Mouse (Mus musculus): ENCODE results near the gene Galnt12.

Gene Galnt12

DNA sequence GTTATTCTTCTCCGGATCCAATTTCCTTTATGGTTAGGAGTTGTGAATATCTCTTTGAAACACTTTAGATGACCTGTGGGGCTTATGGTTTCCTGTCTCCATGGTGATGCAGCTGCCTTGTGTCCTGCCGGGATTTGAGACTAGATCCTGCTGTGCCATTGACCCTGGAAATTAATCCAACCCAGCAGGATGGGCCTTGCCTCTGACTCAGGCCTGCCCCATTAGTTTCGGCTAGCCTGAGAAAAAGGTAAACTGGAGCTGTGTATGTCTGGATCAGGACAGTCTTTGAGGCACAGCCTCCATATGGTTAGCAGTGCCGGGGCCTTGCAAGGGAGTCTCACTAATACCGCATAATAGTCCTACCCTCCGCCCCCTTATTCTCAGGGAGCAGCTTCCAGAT is 1.9 kb downstream of the Galnt12 start:
- DNase-seq (ENCODE audit: low spot score in 2 of 2): no peak

DNA sequence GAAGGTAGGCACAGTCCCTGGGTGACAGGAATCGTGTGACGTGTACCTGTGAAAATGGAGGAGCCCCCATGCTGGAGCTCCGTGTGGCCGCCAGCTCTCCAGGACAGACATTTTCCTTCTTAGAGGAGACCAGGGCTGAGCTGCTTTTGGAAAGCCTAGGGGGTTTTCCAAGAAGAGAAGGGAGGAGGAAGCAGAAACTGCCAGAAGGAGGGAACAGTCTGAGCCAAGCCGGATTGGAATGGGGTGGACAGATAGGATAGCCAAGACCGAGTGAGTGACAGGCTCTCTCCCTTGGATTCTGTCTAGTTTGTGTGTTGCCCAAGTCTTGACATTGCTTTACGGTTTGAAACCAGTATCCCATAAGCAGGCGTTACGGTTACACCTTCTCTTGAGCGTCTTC is 11.9 kb downstream of the Galnt12 start:
- DNase-seq (ENCODE audit: low spot score in 2 of 2): no peak

DNA sequence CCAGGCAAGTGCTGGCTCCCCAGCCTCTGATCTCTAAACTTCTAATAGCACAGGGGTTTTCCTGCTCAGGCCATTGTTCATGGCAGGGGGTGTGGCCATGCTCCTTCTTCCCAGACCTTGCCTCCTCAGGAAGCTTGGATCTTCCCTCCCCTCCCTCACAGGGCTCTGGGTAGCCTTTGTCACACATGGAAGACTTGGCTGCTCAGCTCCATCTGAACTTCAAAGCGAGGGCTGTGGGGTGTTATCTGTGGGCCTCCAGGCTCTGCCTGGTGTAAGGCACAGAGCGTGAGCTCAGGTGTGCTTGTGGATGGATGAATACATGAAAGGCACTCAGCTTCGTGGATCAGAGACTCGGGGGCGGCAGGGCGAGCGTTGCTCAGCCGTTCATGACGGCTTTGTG is 20.2 kb downstream of the Galnt12 start:
- no peak for DNase-seq (ENCODE audit: low spot score in 2 of 2)

DNA sequence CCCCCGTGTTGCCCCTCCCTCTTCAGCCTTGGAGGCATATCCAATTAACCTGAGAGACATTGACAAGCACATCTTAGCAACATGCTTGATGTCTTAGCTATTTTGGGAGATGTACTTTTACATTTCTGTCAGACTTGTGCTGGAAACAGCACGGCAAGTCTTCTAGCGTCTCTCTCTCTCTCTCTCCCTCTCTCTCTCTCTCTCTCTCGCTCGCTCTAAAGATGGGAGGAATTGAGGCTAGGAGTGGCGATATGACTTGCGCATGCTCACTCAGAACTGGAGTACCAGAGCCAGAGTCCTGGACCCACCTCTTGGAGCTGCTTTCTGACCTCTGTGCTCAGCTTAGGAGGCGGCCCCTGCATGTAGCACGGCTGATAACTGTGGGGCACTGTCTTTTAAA is 20.9 kb downstream of the Galnt12 start:
- DNase-seq (ENCODE audit: low spot score in 2 of 2): no peak

DNA sequence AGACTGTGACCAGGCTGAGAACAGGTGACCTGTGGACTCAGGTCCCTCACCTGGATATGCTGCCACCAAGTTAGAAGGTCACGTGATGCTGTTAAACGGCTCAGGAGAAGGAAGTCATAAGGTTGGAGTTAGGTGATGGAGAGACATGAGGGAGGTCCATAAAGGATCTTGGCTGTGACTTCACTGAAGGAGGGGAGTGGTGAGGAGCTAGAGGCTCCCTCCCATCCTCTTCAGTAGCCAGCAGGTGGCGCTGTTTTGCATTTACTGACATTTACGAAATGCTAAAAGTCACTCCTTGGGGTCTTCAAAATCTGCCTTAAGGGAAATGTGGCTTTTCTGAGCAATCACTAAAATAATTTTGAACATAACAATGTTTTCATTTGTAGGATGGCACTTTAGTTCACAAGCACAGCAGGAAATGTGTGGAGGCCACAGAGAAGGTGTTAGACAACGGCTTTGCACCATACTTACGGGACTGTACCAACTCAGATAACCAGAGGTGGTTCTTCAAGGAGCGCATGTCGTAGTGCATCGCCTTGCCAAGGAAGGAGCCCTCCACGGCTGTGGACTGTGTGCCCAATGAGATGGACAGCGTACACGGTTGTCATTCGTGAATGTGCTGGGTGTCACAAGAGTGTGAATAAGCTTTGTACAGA is 30.5 kb downstream of the Galnt12 start:
- DNase-seq (ENCODE audit: low spot score in 2 of 2): peak in 1 of 2 experiments; percentile 54

DNA sequence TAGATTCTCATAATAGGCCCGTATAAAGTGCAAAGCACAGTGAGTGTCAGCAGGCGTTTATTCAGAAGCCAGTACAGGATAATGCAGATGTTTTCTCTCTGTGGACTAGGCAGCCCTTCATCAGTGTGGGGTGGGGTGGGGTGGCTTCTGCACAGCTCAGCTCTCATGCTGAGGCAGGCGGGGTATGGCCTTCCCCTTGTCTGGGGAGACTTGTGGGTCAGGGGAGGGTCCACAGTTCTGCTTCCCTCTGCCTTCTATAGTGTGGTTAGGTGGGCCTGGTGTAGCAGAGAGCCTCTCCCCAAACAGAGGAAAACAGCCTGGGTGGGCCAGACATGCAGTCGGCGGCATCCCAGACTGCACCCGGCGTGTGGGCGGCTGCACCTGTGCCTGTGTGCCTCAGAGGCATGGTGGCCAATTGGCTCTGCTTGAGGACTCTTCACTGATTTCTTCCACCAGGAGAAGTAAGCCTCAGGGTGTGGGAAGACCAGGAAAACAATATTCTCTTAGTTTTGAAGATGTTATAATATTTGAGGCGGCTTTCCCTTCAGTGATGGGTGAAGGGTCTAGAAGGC is 32.5 kb downstream of the Galnt12 start:
- DNase-seq (ENCODE audit: low spot score in 2 of 2): no peak

DNA sequence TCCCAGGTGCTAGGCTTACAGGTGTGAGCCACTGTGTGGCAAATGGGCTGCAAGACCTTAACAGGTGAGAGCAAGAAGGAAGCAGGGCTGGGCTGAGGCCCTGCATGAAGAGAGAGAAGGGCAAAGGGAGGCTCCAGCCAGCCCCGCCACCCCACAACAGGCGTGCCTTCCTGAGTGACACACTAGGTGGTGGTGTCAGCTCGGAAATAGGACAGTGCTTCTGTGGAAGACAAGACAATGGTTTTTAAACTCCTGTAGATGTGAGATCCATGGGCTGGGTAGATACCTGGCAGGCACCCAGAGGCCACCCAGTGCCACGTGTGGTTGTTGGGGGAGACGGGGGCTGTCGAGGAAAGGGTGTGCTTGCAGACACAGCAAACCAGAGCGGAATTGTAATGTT is 36.8 kb downstream of the Galnt12 start:
- DNase-seq (ENCODE audit: low spot score in 2 of 2): peak in 1 of 2 experiments; percentile 27

DNA sequence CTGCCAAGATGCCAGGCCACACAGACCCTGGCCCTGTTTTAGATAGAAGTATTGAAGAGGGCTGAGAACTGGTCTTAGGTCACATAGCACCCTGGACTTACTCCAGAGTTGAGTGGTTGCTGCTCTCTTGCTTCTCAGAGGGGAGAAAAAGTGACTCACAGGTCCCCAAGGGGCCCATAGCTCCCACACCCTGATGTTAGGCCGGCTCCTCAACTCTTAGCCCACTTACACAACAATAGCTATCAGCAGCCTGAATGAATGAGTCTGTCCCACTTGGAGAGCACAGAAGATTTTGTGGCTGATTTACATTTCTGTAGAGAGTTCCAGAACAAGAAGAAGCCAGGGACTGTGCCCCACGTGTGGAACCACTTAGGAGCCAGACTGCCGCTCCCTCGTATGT is 37.9 kb downstream of the Galnt12 start:
- DNase-seq (ENCODE audit: low spot score in 2 of 2): no peak

DNA sequence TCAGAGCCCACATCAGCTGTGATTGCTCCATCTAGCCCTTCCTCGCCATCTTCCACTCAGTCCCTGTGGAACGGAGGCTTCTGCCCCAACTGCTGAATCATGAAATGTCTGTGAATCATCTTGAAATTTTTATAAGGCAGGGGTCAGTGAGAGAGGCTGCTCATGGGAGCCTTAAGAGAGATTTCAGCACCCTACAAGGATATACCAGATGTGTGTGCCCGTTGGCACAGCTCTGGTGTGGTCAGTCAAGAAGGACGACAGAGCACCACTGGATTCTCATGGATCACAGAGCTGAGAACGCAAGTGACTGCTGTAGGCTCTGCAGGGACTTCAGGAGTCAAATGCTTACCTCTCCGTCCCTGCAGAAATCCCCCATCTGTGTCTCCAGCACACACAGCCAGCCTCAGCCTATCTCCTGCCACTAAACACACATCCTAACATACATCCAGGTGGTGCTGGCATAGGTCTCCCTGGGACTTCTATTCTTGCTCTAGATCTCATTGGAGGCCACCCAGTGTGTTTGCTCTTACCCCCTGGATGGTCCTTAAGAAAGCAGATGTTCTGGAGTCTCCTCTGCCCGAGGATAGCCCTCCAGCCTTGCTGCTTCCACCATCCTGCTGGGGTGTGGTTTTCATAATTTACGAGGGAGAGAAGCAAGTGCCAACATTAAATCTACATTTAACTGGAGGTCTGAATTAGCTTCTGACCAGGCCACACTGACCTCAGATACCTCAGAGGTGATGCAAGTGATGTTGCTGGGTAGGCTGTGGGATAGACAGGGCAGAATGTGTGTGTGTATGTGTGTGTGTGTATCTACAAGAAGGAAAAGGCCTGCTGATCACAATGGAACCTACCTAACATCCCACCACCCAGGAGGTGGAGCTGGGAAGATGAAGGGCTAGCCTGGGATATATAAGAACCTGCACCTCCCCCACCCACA is 38.7 kb downstream of the Galnt12 start:
- DNase-seq (ENCODE audit: low spot score in 2 of 2): no peak

DNA sequence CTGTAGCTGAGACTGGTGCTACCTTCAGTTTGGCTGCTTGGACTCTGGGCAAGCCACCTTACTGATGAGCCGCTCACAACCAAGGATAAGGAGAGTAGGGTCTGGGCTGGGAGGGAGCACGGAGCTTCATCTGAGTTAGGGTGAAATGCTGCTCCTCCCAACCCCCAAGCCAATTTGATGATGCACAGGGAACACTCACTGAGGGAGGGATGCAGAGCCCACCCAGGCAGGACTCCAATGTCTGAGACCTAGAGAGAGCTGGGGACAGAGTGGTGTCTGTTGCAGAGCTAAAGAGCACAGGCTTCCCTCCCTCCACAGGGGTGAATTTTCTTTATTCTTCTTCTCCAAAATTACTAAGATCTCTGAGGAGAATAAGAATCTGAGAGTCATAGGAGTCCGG is 40.2 kb downstream of the Galnt12 start:
- DNase-seq (ENCODE audit: low spot score in 2 of 2): no peak

DNA sequence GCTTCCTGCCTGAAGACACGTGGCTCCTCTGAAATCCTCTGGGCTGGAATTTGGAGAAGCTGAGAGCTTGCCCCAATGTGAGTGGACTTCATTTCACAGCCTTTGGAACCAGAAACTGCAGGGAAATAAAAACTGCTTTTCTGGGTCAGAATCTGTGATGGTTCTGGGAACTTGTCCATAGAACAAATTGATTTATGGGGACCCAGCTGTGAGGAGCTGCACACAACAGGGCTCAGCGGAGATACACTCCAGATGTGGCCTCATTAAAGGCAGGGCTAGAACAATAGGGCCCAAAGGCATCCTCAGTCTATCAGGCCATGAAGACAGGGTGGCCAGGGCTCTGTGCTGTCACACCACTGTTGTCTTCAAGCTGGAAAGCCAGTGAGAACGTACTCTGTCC is 40.7 kb downstream of the Galnt12 start:
- DNase-seq (ENCODE audit: low spot score in 2 of 2): no peak

DNA sequence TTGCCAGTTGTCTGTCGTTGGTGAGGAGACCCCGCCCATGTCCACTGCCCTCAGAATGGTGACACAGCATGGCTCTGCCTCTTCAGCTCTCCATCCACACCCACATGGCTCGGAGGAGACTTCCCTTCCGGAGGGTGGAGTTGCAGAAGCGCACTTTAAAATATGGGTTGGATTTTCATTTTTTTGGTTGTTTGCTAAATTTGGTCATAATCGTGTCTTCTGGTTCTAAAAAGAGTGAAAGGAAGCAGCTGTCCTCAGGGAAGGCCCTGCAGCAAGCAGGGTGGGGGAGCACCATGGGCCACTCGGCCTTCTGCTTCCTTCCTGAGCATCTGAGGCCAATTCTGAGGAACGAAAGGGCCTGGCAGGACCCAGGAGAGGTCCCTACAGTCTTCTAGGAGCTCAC is 45.0 kb downstream of the Galnt12 start:
- DNase-seq (ENCODE audit: low spot score in 2 of 2): no peak

DNA sequence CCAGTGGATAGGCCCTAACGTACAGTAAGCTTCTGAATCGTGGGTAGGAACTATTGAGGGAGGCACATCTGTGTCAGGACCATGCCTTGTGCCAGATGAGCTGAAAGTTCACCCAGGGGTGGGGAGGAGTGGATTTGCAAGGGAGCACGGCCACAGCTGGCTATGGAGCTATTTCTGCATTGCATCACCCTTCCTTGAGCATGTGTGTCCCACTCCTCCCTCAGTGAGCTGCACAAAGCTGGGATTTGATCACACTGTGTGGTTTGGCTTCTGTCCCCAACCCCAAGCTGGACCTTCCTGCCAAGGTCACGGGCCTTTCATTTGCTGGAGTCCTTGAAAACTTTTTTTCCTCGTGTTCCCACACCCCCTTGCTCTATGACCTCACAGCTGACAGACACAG is 45.8 kb downstream of the Galnt12 start:
- no peak for DNase-seq (ENCODE audit: low spot score in 2 of 2)

DNA sequence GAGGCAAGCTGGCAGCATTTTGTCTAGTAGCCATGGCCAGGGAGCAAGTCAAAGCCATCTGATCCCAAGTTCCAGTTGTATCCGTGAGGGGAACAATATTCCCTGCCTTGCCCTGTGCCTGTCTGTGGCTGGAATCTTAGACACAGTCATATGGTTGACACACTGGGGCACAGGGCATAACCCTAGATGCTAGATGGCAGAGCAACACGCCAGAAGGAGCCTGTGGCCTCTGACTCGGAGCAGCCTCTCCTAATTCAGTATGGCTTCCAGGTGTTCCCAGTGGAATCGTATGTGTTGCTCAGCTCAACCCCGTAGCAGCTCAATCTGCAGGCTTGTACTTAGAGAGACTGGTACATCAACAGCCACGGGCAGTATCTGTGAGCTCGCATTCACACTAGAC is 46.7 kb downstream of the Galnt12 start:
- no peak for DNase-seq (ENCODE audit: low spot score in 2 of 2)

DNA sequence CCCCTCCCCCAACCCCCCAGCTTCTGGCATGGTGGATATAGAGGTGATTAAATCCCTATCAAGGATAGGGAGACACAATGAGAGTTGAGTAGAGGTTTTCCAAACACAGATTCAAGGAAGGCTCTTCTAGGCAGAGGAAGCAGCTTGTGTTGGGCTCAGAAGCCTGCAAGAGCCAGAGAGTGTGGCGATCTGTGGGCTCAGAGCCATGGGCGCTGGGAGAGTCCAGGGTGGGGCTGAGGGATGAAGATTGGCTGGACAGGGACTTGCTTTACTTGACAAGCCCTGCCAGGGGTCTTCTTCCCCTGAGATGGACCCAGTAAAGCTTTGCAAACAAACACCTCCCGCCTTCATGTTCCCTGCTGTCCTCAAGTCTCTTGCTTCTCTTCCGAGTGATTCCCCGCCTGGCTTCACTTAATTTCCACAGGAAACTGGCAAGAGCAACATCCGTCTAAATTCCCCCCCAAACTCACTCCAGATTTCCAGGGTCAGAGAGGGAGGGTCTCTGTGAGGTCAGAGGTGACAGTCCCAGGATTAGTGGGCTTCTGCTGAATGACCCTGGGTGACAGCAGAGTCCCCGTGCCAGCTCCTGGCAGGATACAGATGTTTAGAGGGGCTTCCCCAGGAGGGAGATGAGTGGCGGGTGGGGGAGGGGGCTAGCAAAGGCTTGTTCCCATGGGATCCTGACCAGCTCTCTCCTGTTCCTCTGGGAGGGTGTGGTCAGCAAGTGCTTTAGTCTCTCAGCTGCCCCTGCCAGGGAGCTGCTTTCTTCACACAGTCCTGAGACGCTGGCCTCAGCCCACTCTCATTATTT is 47.5 kb downstream of the Galnt12 start:
- no peak for DNase-seq (ENCODE audit: low spot score in 2 of 2)

DNA sequence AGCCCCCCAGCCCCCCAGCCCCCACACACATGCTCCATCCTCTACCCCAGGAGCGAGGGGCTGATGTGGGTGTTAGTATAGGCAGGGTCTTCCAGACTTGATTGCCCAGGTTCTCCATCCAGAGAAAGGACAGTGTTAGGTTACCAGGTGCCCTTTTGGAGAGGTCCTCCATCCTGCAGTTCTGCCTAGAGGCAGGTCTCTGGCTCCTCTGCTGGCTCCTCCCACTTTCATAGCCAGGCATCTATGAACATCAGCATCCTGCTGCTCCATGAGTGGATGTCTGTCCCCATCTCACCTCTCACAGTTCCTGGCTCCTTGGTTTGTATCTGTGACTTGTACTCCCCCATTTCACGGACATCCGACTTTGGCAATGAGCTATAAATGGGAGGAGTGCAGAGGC is 48.6 kb downstream of the Galnt12 start:
- no peak for DNase-seq (ENCODE audit: low spot score in 2 of 2)

DNA sequence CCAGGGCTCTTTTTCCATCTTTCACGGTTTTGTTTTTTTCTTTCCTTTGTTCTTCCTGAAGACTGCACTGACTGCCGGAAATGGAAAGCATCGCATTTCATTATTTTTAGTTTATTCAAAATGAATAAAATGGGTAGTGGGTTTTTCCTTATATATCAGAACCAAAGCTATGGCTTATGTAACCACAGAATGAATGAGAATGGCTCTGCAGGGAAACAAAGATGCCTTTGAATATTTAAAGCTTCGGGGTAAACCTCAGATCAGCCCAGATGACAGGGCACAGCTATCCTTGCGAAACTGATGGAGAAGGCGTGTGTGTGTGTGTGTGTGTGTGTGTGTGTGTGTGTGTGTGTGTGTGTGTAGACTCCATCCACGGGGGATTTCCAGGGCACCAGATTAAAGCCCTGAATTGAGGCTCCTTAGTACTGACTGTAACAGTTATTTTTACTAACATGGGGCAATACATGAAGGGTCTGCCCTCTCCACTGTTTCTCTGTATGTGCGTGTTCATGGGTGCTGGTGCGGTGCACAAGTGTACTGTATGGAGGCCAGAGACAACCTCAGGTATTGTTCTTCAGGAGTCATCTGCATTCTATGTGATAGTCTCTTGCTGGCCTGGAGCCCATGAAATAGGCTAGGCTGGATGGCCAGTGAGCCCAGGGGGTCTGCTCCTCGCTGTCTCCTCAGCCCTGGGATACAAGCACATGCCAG is 49.9 kb downstream of the Galnt12 start:
- DNase-seq (ENCODE audit: low spot score in 2 of 2): no peak

DNA sequence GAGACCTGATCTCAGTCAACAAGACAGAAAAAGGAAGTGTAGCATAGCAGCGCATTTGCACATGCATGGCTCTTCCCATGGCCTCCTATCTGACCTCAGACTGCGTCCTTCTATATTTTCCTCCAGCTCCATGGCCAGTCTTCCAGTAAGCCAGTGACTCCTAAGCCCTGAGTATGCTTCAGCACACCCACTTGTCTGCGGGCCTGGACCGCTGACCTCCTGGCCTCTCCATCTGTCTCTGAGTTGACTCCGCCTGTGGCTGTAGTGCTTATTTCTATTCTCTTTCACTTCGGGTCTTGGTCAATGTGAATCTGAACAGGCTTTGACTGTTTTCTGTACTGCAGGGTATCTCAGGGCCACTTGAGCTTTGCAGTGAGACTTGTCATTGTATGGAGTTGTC is 52.1 kb downstream of the Galnt12 start:
- no peak for DNase-seq (ENCODE audit: low spot score in 2 of 2)

DNA sequence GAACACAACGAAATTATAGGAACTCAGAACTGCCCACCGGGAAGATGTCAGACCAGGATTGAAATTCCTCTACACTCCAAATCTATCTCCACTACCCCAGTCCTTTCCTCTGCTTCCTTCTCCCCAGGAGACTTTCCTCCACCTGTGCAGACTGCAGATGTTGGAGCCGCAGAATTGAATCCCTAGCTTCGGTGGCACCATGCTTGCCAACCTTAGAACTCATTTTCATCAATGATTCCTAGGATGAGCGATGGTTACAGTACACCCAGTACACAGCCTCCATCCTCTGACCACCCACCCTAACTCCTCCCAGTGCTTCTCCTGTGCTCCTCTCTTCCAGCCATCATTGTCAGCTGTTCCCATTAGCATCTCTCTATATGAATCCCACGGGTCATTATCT is 53.6 kb downstream of the Galnt12 start:
- DNase-seq (ENCODE audit: low spot score in 2 of 2): no peak

DNA sequence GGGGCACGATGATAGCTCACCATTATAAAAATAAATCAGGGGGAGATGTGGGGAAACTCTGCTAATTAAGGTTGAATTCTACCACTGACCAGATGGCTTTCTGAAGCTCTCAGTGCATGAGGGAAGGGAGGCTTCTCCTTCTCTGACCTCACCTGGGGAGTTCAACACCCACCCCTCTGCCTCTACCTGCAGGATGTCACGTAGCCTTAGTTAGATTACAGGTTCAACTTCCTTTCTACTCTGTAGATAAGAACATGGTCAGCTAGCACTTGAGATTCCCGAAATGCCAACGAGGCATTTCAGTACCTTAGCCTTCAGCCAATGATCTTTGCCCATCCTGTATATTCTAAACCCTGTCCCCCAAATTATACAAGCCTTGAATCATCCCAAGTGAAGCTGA is 54.9 kb downstream of the Galnt12 start:
- no peak for DNase-seq (ENCODE audit: low spot score in 2 of 2)

DNA sequence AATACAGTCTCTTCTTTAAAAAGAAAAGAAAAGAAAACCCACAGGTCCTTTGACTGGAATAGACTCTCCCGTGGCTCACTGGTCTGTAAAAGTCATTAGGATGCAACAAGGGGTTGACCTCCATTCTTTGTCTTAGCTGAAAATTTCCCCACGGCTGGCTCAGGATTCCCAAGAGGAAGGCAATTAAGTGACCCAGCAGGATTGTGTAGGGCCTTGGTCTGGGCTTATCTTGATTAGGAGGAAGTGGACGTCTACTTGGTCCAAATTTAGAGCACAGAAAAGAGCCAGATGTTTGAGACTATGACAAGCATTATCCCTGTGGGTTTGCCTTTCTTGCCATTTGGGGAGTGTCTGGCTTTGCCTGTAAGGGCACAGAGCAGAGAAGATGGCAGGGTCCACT is 58.3 kb downstream of the Galnt12 start:
- no peak for DNase-seq (ENCODE audit: low spot score in 2 of 2)

All from frontal cortex, postnatal 10 days (tissue).